Mouse (Mus musculus): ENCODE results near the gene Cep128.

GRCm38 (mm10) chr12:91185564-91185963 is 198.6 kb downstream of the Cep128 start:
- no peak for TF ChIP-seq CTCF (IDR thresholded peaks at IDR 0.05; ENCODE audit: borderline replicate concordance, control insufficient read depth, extremely low read depth, insufficient read depth, low read length, poor library complexity)
- TF ChIP-seq POLR2A (IDR thresholded peaks at IDR 0.05; ENCODE audit: control insufficient read depth, extremely low read depth, insufficient read depth, low read length, poor library complexity), result no peak

Measured in thymus, adult 2 months (tissue).